Mouse (Mus musculus) cerebral cortex, adult 2 months (tissue): ENCODE results near the gene Gm10337.

Experiments used
- WGBS: fragments of 180-500 bp; shearing (Covaris S2); methylation state at CpG from one replicate; pipeline ENCODE4 v1.1.7; 2018; 5-methylcytosine and 5-hydroxymethylcytosine counted together

Gm10337 gene

DNA sequence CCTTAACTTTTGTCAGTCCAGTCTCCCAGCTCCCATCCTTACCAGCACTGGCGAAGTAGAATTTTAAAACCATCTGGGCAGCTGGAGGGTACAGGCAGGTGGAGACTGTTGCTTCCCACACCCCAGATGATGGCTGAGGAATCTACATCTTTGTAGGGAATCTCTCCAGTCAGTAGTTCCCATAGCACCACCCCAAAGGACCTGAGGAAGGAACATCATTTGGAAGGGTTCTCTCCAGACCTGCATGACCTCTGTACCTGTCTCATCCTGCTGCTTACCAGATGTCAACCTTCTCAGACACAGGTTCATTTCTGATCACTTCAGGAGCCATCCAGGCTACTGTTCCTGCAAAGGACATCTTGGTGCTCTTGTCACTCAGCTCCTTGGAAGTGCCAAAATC is at the start of gene Gm10337:
Gene Gm10337 (plus strand): TSS at position 276 of the 400 bp plus-strand sequence.
- 42% methylated on average over 1 of the region's 1 CpGs for WGBS

DNA sequence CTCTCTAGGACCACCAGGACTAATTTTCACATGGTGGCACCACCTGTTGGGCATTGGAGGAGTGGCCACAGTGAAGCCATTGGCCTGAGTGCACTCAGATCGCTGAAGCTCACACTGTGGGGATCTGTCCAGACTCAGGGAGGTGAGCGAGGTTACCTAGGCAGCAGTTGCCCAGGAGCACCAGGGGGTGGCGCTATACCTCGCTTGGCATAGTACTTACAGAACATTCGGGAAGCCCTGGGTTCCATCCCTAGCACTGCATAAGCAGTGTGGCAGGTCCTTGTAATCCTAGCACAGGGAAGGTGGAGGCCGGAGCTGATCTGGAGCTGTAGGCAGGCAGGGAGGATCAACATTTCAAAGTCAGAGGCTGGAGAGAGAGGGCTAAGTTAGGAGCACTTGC is 47.5 kb upstream of the Gm10337 start:
- 45% methylated on average over 6 of the region's 6 CpGs for WGBS

GRCm38 (mm10) chr15:102458050-102458736 is 45.3 kb upstream of the Gm10337 start:
- WGBS = 65% methylated on average over 5 of the region's 5 CpGs

- 2% methylated on average over 19 of the region's 19 CpGs for WGBS
Observed at GRCm38 (mm10) chr15:102458904-102459317, 44.6 kb upstream of the Gm10337 start, which contains the start of gene Prr13. Gene Prr13 (plus strand): TSS chr15:102459028.

DNA sequence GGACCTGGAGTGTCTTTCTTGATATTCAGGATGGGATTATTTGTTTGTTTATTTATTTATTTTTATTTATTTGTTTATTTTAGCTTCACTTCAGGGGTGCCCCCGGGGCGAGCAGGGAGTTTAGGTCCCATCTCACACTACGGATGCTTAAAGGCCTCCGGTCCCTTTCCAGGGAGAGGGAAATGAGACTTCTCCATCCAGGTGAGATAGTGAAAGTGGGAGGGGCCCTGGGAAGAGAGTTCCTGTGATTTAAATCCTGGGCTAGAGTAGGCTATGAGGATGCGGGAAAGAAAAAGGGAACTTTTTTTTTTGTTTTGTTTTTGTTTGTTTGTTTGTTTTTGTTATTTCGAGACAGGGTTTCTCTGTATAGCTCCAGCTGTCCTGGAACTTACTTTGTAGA is 44.1 kb upstream of the Gm10337 start:
- WGBS = 44% methylated on average over 6 of the region's 6 CpGs

DNA sequence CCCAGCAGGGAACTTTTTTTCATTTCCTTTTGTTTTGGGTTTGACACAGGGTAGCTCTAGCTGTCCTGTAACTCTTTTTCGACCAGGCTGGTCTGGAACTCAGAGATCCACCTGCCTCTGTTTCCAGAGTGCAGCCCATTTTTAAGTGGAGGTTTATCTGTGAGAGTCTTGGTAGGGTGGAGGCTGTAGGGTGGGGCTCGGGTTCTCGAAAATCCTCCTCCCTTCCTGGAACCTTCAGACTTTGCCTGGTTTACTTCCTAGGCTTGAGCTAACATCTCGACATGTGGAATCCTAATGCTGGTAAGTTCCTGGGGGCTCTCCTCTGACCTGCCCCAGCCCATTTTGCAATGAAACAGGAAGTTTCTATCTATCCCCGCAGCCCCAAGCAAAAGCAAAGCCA is 43.7 kb upstream of the Gm10337 start:
- WGBS = 64% methylated on average over 5 of the region's 5 CpGs

DNA sequence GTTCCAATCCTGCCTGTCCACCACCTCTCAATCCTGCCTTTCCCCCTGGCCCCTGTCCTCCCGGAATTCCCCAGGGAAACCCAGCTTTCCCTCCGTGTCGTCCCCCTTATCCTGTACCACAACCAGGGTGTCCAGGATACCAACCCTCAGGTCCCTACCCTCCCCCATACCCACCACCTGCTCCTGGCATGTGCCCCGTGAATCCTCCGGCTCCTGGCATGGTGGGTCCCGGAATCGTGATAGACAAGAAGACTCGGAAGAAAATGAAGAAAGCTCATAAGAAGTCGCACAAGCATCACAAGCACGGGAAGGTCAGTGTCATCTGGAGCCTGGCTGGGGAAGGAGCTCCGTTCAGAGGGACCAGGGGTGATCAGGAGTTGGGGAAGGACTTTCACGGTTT is 43.1 kb upstream of the Gm10337 start:
- whole genome bisulfite sequencing = 77% methylated on average over 12 of the region's 12 CpGs

DNA sequence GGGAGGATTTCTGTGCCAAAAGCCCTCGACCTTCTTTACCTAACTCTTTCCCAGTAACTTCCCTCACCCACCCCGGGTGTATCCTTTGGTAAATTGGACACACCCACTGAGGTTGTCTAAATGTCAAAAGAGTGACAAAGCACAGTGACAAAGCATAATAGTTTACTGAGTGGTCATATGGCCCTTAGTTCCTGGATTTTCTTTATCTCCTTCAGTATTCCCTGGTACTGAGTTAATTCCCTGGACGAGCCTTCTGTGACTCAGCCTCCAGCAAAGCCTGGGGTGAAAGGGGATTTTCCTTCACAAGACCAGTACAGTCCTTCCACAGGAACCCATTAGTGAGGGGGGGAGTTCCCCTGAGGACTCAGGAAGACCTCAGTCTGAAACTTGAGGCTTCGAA is 42.6 kb upstream of the Gm10337 start:
- 75% methylated on average over 4 of the region's 4 CpGs for WGBS

- WGBS = 91% methylated on average over 9 of the region's 9 CpGs
Observed at GRCm38 (mm10) chr15:102461430-102462075, 42.0 kb upstream of the Gm10337 start.

DNA sequence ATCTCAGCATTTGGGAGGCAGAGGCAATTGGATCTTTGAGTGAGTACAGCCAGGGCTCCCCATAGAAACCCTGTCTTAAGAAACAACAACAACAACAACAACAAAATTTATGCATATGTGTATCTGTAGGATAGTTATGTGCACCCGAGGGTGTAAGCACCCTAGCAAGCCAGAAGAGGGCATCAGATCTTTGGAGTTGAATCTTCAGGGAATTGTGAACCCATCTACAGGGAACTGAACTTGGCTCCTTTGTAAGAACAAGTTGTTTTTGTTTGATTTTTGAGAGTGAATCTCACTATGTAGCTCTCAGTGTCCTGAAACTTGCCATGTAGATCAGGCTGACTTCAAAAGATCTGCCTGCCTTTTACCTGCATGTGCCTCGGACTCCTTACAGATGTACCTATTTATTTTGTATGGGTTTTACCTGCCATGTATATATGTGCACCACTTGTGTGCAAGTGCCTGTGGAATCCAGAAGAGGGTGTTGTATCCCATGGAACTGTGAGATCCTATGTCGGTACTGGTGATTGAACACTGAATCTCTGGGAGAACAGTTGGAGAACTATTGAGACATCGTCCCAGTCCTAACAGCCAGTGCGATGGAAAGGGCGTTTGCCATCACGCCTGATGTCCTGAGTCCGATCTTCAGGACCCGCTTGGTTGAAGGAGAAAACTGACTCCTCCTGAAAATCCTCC is 34.7 kb upstream of the Gm10337 start:
- 96% methylated on average over 9 of the region's 9 CpGs for WGBS

GRCm38 (mm10) chr15:102470183-102470604 is 33.3 kb upstream of the Gm10337 start, which contains the start of gene Pcbp2:
Gene Pcbp2 (plus strand): TSS chr15:102470539.
- WGBS = under 1% methylated on average over 35 of the region's 40 CpGs

GRCm38 (mm10) chr15:102470605-102471294 is 32.8 kb upstream of the Gm10337 start:
- WGBS = under 1% methylated on average over 39 of the region's 67 CpGs

- 1% methylated on average over 10 of the region's 10 CpGs for WGBS
Observed at GRCm38 (mm10) chr15:102471295-102471645, 32.3 kb upstream of the Gm10337 start.

GRCm38 (mm10) chr15:102473246-102473645 is 30.3 kb upstream of the Gm10337 start:
- WGBS = 39% methylated on average over 2 of the region's 2 CpGs

- WGBS = 85% methylated on average over 2 of the region's 2 CpGs
Observed at GRCm38 (mm10) chr15:102474520-102474919, 29.0 kb upstream of the Gm10337 start.

DNA sequence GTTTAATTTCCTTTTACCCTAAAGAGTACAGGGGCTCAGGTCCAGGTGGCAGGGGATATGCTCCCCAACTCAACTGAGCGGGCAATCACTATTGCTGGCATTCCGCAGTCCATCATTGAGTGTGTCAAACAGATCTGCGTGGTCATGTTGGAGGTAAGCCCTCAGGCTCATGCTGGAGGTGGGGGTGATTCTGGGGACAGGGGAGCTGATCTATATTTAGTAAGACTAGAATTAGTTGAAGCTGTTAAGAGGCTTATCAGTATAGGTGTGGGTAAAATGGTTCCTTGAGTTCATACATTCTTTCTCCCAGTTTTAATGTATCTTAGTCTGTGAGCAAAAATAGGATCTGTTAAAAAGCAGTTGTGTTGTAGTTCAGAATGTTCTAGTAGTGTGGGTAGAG is 20.4 kb upstream of the Gm10337 start:
- WGBS = 88% methylated on average over 3 of the region's 3 CpGs

GRCm38 (mm10) chr15:102485853-102486252 is 17.7 kb upstream of the Gm10337 start:
- WGBS = 87% methylated on average over 12 of the region's 12 CpGs

DNA sequence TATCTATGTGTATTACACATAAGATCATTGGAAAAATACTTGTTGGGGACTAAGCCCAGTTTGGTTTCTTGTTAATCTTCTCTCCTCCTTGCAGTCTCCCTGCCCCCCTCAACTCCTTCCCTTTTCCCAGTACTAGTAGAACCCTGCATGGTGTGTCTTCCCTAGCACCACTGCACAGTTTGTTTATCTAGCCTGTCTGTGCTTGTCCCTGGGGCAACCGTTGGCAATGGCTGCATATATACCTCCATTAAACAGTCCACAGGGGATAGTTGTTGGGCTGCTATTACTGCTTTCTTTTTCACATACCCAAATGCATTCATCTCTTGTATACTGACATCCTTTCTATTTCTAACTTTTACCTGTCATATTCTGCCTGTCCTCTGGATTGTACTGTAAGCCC is 15.9 kb upstream of the Gm10337 start:
- WGBS = 64% methylated on average over 1 of the region's 1 CpGs

DNA sequence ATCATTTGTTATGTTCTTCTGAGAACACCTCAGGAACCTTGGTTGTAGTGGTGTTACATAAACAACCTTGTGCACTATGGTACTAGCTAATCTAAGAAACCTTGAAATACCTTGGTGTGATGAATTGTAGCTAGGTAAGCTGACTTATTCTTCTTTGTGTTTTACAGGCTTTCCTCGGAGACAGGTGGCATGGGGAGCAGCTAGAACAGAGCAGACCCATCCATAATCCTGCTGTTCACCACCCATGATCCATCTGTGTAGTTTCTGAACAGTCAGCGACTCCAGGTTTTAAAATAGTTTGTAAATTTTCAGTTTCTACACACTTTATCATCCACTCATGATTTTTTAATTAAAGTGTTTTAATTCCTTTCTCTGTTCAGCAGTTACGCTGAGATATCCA is 5.2 kb upstream of the Gm10337 start:
- 43% methylated on average over 3 of the region's 3 CpGs for WGBS

DNA sequence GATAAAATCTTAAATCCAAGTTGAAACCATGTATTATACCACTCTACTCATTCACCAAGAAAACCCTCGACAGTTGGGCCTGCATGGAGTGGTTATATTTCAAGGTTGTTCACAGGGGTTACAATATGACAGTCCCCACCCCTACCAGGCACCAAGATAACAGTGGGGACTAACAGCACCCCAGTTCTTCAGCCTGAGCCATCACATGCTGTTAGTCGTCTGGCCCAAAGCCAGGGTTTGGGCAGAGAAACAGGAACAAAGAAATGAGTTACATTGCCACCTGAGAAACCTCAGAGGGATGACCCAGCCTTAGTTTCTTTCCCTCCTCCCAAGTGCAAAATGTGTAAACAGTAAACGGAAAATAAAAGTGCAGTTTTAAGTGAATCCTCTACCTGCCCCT is 4.2 kb upstream of the Gm10337 start:
- WGBS = 43% methylated on average over 3 of the region's 3 CpGs

- WGBS = 77% methylated on average over 6 of the region's 6 CpGs
Observed at GRCm38 (mm10) chr15:102499851-102500250, 3.7 kb upstream of the Gm10337 start.

DNA sequence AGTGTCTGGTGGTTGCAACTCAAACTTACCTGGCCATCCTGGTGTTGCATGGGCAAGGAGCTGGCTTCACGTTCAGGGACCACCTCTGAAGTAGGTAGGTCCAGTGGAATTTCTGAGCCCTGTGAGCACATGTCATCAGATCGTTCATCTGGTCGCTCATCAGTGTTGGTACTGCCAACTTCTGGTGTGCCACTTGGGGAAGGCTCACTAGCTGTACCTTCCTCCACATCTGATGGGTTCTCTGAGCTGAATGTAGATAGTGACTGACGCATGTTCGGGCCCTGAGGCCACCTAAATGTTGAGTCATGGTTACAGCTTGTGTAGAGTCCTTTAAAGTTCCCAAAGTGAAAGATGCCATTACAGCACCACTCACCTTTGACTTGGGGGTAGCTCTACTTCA is 3.0 kb upstream of the Gm10337 start:
- WGBS = 73% methylated on average over 5 of the region's 5 CpGs
